Mouse (Mus musculus): ENCODE measurements around the gene Snap91.
A peak's percentile ranks its signal among the peaks of the same experiment; 100 is the strongest.

Snap91 gene

DNA sequence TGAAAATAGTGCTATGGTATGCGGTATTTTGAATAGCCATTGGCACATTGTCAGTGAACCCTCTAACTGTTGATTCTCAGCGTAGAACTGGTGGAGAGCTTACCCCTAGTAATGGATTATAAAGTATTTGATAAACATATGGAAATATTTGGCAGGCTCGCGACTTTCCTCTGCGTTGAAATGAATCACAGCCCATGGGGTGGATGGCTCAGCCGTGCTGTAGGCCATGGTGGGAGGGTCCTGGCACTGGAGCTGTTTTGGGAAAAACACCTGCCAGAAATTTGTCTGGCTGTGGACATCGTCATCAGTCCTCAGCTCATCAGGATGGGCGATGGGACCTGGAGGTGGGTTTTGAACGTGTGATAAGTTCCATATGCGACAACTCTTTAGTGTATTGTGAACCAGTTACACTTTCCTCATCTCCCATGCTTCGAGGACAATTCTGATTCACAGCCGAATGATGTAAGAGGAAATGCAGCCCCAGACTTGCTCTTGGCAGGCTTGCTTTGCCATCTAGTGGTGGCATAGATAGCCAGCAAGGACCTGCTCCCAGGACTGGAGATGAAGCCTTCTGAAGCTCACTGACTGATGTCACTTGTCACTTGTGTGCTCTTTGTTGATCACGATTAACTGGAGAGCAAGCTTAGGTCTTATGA, 134.4 kb downstream of the Snap91 start:
- peak; percentile 64 for DNase-seq (ENCODE audit: low read depth, low spot score)

DNA sequence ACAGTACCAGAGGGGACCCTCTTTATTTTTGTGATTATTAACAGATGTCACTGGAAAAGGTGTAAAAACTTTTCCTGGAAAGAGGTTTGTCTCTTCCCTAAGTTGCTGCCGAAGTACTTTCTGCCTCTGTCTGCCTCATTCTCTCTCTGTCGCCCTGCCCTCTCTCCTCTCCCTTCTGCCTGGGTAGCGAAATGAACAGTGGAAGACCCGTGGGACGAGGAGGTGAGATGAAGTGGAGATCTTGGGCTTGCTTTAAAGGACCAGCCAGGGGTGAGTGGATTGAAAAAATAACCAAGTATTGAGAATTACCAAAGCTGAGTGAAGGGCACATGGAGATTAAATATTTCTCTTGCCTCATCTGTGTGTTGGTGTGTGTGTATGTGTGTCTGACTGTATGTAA, 136.4 kb downstream of the Snap91 start:
- no peak for DNase-seq (ENCODE audit: low read depth, low spot score)

DNA sequence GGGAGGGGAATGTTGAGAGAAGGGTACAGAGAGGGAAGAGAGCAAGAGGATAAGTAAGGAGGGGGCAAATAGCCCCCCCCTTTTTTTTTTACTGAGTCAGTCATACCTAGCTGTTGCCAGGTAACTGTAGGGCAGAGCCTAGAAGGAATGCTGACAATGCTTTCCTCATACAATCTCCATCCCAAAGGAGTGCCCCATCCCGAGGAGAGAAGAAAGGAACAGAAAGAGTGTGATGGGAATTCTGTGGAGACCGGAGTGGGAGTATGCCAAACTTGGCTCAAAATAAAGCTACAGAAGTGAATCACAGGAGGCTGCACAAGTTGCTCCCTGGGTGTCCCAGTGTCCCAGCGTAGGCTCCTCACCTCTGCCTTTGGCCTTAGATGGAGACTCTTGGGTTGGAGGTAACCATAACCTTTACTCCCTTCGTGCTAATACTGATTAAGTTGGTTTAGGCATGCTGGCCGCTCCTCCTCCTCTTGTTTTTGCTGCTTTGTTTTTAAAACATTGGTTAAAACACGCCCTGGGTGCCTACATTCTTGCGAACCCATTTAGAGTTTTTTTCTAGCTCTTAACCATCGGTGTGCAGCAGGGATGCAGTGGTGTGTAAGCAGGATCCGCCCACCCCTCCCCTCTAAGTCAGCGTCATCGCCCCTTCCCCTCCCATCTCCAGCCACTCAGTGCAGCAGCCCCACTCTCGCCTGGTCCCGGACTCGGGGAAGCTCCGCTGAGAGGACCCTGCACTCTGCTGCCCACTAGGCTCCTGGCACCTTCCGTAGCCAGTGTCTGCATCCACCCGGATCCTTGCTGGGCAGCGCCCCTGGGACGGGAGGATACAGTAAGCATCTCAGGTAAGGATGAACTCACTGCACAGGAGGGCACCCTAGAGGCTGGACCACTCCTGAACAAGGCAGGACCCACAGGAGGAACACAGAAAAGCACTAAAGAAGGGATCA, 137.2 kb downstream of the Snap91 start, which contains the start of gene Prss35:
Gene Prss35, plus strand, starts transcription at position 691 of the 953 bp plus-strand sequence.
- DNase-seq (ENCODE audit: low read depth, low spot score): peak; percentile 4

DNA sequence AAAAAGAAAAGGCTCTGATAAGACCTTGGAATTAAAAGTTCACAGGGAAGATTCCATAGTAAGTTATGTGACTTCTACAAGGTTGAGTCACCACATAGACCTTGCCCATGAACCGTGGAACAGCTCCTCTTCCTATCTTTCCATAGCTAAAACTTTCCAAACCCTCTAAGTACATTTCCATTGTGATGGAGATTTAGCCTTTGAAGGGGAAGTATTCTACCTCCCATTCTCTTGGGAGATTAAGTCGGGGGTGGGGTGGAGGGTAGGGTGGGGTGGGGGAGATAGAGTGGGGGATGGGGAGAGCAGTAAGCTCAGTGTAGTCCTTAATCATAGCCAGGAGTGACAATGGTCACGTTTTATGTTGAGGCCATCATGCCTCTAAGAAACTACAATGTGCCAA, 140.5 kb downstream of the Snap91 start:
- no peak for DNase-seq (ENCODE audit: low read depth, low spot score)

DNA sequence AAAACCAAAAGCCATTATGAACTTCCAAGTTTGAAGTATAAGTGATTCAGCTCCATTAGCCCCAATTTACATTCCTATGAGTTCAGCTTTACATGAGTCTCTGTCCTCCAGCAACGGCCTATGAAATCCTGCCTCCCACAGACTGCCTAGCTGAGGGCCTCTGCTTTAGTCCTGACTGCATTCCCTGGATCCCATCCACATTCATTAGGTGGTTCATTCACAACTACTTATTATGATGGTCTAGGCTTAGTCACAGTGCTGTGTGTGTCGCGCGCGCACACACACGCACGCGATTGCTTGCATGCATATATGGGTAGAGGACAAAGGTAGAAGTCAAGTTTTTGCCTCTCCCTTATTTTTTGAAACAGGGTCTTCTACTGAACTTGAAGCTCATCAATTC, 141.7 kb downstream of the Snap91 start:
- no peak for DNase-seq (ENCODE audit: low read depth, low spot score)

DNA sequence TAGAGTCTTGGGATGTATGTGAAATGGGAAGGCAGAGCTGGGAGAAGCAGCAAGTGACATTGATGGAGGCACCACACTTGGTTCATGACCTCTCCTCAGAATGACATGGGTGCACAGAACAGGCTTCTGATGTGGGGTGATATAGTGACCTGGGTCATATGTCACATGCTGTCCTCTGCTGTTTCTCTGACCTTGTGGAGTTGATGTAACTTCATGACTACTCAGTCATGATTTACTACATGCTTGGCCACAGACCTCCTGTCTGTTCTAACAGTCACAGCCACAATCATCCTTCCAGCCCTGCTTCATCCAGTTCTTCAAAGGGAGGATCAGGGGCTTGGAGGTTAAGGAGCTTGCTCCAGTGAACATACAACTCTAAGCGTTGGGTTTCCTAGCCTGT, 142.4 kb downstream of the Snap91 start:
- no peak for DNase-seq (ENCODE audit: low read depth, low spot score)

DNA sequence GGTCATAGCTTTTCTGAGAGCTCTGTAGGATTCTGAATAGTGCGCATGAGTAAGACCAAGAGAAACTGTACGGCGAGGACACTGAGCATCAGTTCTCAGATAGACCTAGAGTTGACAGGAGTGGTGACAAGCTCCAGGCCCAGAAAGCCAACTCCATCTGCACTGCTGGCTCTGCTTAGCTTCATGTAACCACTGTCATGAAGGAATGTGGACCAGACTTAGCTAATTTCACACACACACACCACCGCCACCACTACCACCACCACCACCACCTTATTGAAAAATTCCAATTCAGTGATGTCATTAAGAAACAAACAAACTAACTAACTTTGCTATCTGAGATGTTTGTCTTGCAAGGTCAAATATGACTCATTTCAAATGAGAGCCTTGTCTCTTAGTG, 143.5 kb downstream of the Snap91 start:
- no peak for DNase-seq (ENCODE audit: low read depth, low spot score)

DNA sequence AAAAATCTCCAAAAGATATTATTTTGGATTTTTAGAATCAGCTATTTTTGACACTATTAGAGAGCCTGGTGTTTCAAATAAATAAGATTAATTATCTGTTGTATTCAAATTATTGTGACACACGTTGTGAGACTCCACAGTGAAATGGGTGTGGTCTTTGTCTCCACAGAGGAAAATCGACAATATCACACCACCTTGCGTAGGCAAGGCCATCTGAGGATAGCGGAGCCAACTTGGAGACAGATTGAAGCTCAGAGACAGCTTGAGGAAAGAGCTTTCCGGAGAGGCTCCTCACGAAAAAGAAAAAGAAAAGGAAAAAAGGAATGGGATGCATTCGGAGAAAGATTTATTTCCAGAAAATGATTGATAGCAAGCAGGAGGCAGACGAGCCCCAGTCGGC, 145.7 kb downstream of the Snap91 start:
- DNase-seq (ENCODE audit: low read depth, low spot score): no peak

DNA sequence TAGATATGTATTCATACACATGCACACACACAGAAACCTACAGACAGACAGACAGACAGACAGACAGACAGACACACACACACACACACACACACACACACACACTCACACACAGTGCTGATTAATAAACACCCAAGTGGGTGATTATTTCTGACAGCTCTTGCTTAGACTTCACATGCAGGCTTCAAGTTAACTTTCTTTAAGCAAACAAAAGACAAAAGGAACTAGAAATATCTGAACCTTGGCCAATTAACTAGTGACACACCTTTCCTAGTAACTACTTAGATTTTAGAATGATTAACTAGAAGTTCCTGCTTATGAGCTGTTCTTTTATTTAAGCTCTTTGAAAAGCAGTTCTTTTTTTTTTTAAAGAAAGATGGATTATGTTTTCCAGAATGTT, 146.1 kb downstream of the Snap91 start:
- no peak for DNase-seq (ENCODE audit: low read depth, low spot score)

DNA sequence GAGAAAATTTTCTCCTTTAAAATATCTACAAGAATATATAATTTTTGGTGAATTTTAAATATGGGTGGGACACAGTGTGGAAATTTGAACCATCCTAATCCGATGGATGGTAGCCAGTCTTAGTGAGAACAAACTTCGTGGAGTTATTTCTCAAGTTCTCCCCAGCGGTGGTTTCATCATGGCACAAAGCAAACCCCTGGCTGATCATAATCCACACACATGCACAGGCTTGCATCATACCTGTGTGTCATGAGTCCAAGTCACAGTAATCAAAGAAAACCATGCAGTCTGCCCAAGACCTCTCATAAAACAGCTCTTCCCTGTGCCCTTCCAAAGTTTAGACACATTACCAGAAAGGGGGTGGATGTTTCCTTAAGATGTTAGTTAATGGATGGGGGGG, 150.6 kb downstream of the Snap91 start:
- DNase-seq (ENCODE audit: low read depth, low spot score): no peak

DNA sequence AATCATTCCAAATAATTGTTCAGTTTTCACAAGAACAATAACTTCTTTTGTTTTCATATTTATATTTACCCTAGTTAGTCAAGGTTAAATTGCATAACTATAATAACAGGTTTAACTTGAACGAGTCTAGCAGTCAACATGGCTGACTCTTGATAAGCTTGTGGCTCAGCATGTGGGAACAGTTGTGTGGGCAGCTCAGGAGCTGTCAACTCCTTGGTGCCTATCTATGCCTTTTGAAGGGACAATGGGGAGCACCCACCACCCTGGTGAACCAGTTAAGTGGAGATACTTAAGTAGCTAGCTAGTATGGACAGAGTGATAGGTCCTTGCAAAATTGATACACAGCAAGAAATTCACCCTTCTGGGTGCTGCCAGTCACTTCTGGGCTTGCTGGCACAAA, 151.4 kb downstream of the Snap91 start:
- DNase-seq (ENCODE audit: low read depth, low spot score): no peak

DNA sequence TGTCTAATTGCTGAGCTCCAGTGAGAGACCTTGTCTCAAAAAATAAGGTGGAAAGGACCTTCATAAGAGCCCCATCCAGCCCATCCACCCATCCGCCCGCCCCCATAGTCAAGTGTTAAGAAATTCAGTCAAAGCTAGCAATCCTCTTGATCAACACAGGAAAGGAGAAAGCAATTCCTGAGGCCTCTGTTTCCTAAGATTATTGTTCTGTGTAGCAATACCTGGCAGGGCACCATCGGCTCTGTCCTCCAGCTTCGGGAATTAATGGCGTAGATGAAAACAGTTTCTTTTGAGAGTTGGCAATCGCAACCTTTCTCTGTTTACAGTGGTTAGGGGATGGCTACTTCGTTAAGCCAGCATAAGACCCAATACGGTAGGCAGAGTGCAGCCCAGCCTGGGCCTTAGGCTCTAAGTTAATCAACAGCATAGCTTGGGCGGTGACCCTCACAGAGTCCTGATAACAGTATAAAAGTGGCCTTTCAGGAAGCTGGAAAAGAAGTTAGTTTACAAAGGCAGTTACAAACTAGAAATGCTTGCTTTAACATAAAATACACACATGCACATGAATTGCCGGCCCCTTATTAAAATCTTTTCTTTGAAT, 152.1 kb downstream of the Snap91 start:
- no peak for DNase-seq (ENCODE audit: low read depth, low spot score)

DNA sequence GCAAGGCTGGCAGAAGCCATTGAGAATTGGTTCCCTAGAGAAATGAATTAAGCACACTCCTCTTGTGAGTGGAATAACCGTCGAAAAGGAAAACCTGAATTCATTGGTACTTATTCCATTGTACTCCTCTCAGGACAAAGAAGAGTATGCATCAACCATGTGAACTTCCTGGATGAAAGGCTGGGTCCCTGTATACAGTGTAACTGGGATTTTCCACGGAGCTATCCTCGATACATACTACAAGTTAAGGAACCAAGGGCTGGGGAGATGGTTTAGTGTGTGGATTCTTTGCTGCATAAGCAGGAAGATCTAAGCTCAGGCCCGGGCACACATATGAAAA, 154.1 kb downstream of the Snap91 start:
- no peak for DNase-seq (ENCODE audit: low read depth, low spot score)

DNA sequence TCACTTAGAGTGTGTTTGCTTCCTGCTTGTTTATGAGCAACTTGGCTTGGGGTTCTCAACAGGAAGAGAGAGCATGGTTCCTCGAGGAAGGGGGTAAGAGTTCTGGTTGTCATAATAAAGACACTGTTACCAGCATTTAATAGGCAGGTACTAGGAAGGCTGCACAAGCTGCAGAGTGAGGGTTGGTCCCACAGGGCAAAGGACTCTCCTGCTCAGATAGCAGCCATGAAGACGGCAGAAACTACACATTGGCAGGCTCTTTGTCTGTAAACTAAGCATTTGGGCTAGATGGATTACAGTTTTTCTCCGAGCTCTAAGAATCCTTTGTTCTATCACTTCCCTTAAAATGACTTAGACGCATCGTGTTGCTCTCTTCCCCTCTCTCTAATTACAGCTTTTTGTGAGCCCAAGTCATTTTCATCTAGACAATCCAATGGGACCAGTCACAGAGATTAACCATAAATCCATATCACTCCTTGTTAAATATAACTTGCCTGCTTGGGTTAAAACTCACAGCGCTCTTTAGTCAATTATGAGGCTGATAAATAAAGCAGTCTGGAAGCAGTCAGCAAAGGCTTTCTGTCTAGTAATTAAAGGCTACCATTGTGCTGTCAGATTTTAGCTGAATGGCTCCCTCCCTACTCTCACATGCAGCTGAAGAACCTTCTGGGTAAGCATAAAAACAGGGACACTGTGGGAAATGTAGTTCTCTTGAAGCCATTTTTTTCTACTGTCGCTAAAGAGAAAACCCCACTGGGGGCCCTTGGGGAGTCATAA, 154.7 kb downstream of the Snap91 start:
- DNase-seq (ENCODE audit: low read depth, low spot score): no peak

DNA sequence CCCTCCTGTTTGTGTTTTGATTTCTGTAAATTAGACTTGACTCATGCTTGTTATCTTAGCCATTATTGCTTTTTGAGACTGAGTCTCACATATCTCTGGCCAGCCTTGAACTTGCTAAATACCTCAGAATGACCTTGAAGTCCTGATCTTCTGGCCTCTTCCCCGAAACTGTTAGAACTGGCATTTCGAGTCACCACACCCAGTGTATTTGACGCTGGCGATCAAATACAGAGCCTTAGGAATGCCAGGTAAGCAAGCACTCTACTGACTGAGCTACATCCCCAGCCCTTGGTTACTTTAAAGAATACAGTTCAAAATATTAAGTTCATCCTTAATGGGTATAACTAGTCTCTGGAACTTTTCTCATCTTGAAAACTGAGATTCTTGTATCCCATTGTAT, 155.4 kb downstream of the Snap91 start:
- no peak for DNase-seq (ENCODE audit: low read depth, low spot score)

DNA sequence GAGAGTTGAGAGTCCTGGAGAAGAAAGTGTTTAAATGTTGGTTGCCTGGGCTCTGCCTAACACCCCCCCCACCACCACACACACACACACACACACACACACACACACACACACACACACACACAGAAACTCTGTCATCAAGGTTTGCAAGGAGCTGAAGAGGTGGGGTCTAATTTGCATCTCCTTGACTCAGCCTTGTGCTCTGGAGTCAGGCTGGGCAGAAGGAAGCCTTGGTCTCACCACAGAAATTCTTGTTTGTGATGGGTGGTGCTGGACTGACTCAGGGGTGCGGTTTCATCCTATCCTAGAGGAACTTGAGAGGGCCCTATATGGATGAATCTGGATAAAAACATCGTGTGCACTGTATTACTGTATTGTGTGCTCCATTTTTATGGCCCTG, 159.7 kb downstream of the Snap91 start:
- DNase-seq (ENCODE audit: low read depth, low spot score): no peak

DNA sequence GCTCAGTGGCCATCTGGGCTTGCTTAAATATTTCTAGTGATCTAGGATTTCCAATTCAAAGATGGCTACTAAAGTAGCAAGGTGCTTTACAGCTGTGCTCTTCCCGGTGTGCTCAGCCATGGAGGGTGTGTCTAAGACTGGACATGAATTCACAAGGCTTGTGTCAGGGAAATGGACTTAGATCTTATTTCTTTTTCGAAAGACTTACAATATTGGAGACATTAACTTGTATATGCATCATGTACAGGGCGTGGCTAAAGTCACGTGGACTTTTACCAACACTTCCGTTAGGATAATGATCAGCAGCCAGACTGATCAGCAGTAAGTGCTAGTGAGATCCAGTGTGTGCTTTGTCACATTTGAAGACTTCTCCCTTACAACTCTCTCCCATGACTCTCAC, 160.2 kb downstream of the Snap91 start:
- no peak for DNase-seq (ENCODE audit: low read depth, low spot score)

DNA sequence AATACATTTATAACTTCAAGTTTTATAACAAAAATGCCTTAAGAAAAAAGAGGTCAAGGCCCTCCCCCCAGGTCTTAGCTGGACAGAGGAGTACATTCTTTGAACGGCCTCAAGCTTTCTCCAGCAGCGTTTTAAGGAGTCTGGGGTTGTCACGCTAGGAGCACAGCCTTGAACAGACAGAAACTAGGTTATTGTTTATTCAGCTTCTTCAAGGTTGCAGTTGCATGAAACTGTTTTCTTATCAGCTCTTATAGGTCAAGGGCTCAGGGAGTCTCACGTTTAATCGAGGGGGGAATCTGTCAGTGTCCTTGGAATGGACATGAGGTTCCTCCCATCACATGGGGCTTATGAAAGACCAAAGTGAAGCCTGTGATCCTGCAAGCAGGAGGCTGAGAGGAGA, 163.3 kb downstream of the Snap91 start:
- DNase-seq (ENCODE audit: low read depth, low spot score): no peak

DNA sequence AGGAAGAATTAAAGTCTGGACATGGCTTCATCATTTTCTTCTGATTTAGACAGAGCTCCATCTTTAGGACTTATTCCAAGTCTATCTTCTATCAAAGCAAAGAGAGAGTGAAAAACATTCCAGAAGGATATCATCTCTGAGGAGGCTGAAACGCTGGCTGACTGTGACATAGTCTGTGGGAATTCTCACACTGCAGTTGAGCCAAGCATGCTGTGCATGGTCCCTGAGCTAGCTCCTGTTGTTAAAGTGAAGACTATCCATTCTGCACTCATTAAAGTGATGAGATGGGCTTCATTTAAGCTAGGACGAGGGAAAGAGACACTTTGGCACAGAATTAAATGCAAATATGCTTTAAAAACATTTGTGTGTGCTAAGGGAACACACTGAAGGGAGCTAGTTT, 163.9 kb downstream of the Snap91 start:
- DNase-seq (ENCODE audit: low read depth, low spot score): no peak

All from retina, adult 2 months (tissue).